Mouse (Mus musculus) olfactory bulb, adult 2 months (tissue): ENCODE data around the gene Mms19. TPM values are rescaled to one million over a fixed set of nuclear protein-coding genes. Genes with fewer than 3 reads are reported as not detected.
A peak's percentile ranks its signal among the peaks of the same experiment; 100 is the strongest.

Experiments
- H3K27ac ChIP-seq: fragments of 200-500 bp; 2 replicates; pipeline ENCODE4 v1.5.1; 2012; ENCODE audit warnings: low read depth, low read length; ENCODE audit not compliant: insufficient read depth
- H3K4me1 ChIP-seq: fragments of 200-500 bp; 2 replicates; pipeline ENCODE4 v1.6.1; 2012; ENCODE audit warnings: low read length; ENCODE audit not compliant: control insufficient read depth, insufficient read depth
- H3K4me3 ChIP-seq: fragments of 200-500 bp; 2 replicates; pipeline ENCODE4 v1.5.1; 2012; ENCODE audit warnings: mild to moderate bottlenecking, low read depth, low read length, moderate library complexity; ENCODE audit not compliant: insufficient read depth
- CTCF ChIP-seq: fragments of 200-500 bp; IDR thresholded peaks from 2 replicates; pipeline ENCODE4 v1.5.1; 2012; ENCODE audit warnings: low read depth, mild to moderate bottlenecking, low read length, moderate library complexity; ENCODE audit not compliant: insufficient read depth
- POLR2A ChIP-seq: fragments of 200-500 bp; IDR thresholded peaks from 2 replicates; pipeline ENCODE4 v1.6.1; 2012; ENCODE audit warnings: mild to moderate bottlenecking, low read depth, low read length, moderate library complexity; ENCODE audit not compliant: insufficient read depth
- WGBS: fragments of 180-500 bp; shearing (Covaris S2); methylation state at CpG from one replicate; pipeline ENCODE4 v1.1.7; 2018; 5-methylcytosine and 5-hydroxymethylcytosine counted together
- polyA plus RNA-seq: library from polyadenylated mRNA; stranded (reverse); fragments of >200 nt; gene quantifications from 2 replicates; pipeline ENCODE4 v1.2.4, GENCODE M21; 2012; ENCODE audit warnings: low replicate concordance; ENCODE audit not compliant: missing spikeins, insufficient read depth, insufficient read length

Gene Mms19
- polyA plus RNA-seq, 1 experiment: not detected

DNA sequence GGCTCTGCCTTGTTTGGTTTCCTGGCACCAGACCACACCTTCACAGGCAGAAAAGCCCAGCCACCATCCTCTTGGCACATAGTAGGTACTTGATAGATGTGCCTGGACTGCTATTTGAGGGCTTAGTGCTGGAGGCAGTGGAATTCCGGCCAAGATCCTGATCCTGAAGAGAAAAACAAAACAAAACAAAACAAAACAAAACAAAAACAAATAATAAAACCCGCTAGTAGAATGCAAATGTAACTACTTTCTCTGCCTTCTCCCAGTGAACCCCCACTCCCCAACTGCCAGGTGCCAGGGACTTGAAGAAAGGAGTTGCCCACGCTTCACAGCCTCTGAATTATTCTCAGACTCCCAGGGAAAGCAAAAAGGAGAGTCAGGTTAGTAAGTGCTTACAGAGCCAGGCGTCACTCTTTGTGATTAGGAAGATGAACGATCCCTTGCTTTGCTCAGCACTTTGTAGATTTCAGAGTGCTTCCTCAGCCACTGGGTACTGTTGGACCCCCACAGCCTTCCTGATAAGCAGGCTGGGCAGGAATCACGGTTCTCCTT is 11.0 kb upstream of the Mms19 start:
- H3K4me1 ChIP-seq: peaks cover 30% of the 10 kb centered on the region
- H3K4me3 ChIP-seq: no peak overlapping the region
- TF ChIP-seq CTCF (no peak), POLR2A (no peak)
- 28% methylated on average over 6 of the region's 6 CpGs for WGBS
- H3K27ac ChIP-seq: peak overlapping the region; percentile 24; the same call in 1 of the 2 replicates

DNA sequence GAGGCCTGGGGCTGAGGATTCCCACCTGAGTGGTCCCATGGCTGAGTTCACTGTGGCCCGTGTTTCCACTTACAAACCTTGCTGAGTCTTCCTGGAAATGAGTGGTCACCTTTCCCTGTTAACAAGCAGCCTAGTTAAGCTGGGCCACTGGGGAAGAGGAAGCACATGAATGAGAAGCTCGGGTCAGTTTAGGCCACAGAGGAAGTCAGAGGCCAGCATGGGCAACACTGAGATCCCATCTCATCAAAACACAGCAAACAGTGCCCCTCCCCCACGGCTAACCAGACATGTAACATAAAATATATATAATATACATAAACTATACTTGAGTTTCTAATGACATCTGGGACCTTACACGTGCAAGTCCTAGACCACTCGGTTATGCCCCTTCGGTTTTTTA is 8.9 kb upstream of the Mms19 start:
- WGBS: 84% methylated on average over 6 of the region's 6 CpGs
- TF ChIP-seq POLR2A: no peak
- TF ChIP-seq CTCF: no peak
- Histone ChIP-seq H3K27ac (no peak overlapping the region), H3K4me1 (peaks cover 25% of the 10 kb centered on the region), H3K4me3 (no peak overlapping the region)

DNA sequence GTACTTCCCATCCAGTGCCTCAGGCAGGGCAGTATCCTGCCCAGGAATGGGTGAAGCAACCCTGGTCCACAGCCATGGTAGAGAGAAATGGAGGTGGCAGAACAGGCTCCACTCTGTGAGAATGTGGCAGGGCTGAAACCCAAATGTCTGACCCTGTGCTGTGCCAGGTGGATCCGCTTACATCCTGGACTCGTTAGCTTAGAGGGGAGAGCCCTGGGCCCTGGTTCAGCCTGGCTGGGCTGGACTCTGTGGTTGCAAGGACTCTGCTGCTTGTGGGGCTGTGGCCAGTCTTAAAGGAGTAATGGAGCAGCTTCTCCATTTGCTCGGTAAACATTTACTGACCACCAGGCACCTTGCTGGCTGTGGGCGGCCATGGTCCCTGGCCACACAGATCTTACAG is 6.2 kb upstream of the Mms19 start:
- no peak for TF ChIP-seq POLR2A
- no peak for TF ChIP-seq CTCF
- WGBS: 91% methylated on average over 4 of the region's 4 CpGs
- Histone ChIP-seq H3K4me3 (no peak overlapping the region), H3K27ac (no peak overlapping the region), H3K4me1 (peaks cover 14% of the 10 kb centered on the region)

DNA sequence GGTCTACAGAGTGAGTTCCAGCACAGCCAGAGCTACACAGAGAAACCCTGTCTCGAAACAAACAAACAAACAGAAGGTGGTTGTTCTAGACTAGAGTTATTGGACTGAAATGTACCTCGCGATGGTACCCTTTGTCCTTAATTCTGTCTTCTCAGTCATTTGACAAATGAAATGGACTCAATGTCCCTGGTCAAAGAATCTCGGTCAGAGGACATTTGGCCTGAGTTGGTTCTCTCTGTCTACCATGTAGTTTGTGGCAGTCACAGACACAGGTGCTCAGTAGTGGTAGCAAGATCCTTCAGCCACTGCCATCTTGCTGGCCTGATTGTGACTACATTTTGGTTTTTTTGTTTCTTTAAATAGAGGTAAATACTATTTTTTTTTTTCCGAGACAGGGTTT is 5.0 kb upstream of the Mms19 start:
- H3K4me3 ChIP-seq: no peak overlapping the region
- TF ChIP-seq CTCF (no peak), POLR2A (no peak)
- WGBS: 95% methylated on average over 5 of the region's 5 CpGs
- H3K4me1 ChIP-seq: peaks cover 3% of the 10 kb centered on the region; the same call in 1 of the 2 replicates
- H3K27ac ChIP-seq: no peak overlapping the region

DNA sequence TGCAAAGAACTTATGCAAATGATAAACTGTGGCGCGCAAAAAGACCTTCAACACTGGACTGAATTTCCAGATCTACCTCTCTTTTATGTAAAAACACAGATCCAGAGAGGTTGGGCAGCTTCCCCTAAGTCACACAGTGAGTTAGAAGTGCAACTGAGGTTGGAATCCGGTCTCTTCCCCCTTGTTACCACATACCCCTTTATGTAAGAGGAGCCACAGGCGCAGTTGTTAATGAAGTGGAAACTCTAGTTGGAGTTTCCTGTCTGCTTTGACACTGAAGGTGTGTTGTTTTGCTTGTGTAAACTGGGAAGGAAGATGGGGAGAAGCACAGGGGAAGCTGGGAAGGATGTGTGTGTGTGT is 1.8 kb upstream of the Mms19 start:
- whole genome bisulfite sequencing: 19% methylated on average over 4 of the region's 4 CpGs
- no peak overlapping the region for H3K27ac ChIP-seq
- peak overlapping the region; percentile 93 for H3K4me3 ChIP-seq
- peaks cover 2% of the 10 kb centered on the region; the same call in 1 of the 2 replicates for H3K4me1 ChIP-seq
- TF ChIP-seq POLR2A (no peak), CTCF (no peak)

DNA sequence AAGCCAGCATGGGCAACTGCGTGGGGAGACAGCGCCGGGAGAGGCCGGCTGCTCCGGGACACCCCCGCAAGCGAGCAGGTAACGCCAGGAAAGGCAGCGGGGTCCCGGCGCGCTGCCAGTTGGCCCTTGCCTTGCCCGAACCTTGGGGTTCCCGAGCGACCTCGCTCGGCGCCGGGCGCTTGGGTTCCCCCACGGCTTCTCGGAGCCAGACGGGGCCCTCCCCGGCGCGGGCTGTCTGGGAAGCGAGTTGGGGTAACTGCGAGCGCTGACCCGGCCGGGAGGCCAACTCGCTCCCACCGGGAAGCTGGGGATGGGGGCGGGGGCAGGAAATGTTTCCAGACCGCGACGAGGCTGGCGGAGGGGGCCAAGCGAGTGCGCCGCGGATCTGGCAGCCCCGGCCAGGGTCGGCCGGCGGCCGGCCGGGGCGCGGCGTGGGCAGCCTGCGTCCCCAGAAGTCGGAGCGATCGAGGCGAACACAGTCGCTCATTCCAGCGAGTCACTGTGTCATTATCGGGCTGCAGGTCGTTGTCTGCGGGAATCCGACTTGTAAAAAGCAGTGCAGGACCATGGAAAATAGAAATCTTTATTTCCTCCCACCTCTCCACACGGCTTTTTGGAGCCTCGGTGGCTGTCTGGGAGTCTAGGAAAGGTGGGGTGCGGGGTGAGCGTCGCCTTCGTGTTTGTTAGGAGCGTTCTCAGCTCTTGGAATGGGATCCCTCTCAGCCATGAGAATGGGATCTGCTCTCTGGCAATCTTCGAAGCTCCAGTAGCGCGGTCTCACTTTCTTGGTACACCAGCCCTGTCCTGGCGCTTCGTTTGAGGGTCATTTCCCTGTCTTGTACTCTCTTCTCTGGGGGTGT is 1.2 kb upstream of the Mms19 start:
- H3K4me1 ChIP-seq: peaks cover 2% of the 10 kb centered on the region; the same call in 1 of the 2 replicates
- WGBS: under 1% methylated on average over 74 of the region's 74 CpGs
- TF ChIP-seq CTCF: no peak
- peak overlapping the region; percentile 93 for H3K4me3 ChIP-seq
- peak overlapping the region; percentile 10; the same call in 1 of the 2 replicates for H3K27ac ChIP-seq

DNA sequence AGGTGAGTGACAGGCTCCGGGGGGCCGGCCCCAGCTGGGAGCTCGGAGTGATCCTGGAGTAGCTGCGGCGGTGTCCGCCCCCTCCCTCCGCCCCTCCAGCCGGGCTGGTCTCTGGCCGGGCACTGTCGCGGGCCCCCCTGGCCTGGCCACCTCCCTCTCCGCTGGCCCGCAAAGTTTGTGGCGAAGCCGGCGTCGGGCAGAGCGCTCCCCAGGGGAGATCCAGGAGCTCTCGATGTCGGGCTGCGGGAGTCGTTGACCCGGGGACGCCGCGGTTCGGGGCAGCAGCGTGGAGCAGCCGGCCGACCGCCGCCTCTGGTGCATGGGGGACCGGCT is 604 bp upstream of the Mms19 start, which contains the start of gene Ubtd1:
TSS of gene Ubtd1 (plus strand) at position 169 of the 333 bp plus-strand sequence.
- TF ChIP-seq POLR2A (no peak), CTCF (no peak)
- peaks cover 5% of the 10 kb centered on the region; the same call in 1 of the 2 replicates for H3K4me1 ChIP-seq
- WGBS: under 1% methylated on average over 26 of the region's 33 CpGs
- peak within 1 kb of the TSS; percentile 84 for H3K27ac ChIP-seq
- peak within 1 kb of the TSS; percentile 93 for H3K4me3 ChIP-seq

DNA sequence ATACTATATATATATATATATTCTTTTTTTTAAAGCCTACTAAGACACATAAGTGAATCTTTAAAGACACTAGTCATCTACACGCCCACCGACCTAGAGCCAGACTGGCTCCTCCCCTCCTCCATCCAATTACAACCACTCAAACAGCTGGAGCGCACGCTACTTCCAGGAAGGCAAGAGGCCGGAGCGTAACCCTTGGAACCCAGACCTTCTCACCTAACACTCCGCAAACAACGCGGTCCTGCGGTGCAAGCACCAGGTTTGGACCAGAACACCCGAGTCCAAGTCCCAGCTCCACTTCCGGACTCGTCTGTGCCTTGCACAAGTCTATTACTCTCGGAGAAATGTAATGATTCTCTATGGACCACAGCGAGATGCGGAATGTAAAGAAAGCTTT is 537 bp downstream of the Mms19 start:
- TF ChIP-seq CTCF: no peak
- no peak for TF ChIP-seq POLR2A
- H3K27ac ChIP-seq: no peak overlapping the region
- WGBS: under 1% methylated on average over 16 of the region's 16 CpGs
- peak overlapping the region; percentile 93 for H3K4me3 ChIP-seq
- H3K4me1 ChIP-seq: peaks cover 6% of the 10 kb centered on the region
